Mouse (Mus musculus): ENCODE measurements around the gene Gm37240.

The Gm37240 gene

DNA sequence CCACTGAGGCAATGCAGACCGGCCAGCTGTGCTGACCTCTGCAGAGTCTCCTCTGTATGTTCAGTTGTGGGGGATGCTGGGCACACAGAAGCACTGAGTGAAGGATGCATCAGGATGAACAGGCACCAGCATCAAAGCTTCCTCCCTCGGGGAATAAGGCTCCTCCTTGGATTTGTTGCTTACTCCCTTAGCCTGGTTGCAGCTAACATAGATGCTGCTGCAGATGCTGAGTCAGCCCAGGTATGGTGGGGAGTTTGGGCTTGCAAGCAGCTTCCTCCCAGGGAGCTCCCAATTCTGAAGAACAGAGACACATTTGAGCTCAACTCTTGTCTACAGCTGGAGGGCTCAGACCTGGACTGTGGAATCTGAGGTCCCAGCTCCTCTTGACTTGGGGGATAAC is 863.1 kb downstream of the Gm37240 start:
- in situ Hi-C loops (cut with MboI; ENCODE audit: unreplicated experiment in 2 of 2) = no loop called here

DNA sequence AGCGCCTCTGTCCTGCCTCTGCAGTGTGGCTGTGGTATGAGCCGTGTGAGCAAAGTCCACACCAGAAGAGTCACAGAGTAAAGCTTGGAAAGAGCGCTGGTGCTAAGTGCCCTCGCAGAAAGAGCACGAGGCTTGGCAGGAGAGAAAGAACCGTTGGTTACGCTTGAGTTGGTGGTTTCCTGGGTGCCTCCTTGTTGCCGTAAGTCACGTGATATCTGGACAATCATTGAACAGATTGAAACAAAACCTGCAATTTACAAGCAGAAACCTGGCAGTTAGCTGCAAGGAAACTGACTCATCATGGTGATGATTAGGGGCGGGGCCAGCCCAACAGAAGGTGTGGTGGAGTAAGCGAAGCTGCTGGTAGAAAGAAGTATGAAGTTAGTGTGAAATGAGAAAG is 864.5 kb downstream of the Gm37240 start:
- in situ Hi-C loops (cut with MboI; ENCODE audit: unreplicated experiment in 2 of 2) = no loop called here

DNA sequence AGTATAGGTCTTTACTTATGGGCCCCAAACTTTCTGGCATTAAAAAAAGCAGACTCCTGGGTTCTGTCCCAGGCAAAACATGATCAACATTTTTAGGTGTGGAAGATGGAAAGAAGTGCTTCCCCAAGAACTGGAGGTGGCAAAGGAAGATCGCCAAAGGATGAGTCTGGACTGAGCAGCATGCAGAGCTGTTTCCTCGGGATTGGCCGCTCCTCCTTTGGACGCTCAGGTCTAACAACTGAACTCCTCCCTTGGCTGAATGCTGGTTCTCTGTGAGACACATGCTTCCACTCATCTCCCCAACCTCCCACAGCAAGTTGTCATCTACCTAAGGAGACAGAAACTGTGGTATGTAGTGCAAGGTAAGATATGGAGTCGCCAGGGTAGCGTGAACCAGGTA is 865.5 kb downstream of the Gm37240 start:
- in situ Hi-C loops (cut with MboI; ENCODE audit: unreplicated experiment in 2 of 2) = no loop called here

DNA sequence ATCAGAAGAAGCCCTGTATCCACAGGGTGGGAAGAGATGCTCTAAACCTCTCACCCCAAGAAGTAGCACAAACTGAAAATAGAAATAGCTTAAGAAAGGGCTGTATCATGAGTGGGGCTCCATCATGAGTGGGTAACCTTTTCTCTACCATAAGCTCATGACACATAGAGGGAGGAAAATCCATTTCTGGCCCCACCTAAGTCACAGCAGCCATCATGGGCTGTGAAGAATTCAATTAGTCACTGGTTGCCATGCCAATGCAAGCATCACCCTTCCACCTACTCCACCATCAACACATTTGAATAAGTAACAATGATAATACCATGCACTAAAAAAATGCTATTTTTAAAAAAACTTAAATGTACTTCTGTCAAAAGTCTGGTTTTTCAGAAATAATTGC is 867.2 kb downstream of the Gm37240 start:
- in situ Hi-C loops (cut with MboI; ENCODE audit: unreplicated experiment in 2 of 2) = no loop called here

DNA sequence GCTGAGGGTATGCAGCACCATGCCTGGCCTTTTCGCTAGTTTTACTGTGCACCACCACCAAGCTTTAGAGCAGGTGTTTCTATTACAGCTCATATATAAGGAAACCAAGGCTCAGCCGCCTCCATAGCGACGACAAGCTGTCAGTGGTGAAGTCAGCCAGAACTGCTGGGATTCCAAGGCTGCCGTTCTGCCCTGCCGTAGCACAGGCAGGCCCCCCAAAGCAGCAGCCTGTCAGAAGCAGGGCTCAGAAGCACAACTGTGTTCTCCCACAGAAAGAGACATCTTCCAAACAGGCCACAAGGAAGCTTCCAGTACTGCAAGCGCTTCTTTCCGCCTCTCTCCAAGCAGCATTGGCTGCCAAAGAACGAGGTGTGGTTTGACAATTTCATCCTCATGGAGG is 871.7 kb downstream of the Gm37240 start:
- in situ Hi-C loops (cut with MboI; ENCODE audit: unreplicated experiment in 2 of 2) = no loop called here

DNA sequence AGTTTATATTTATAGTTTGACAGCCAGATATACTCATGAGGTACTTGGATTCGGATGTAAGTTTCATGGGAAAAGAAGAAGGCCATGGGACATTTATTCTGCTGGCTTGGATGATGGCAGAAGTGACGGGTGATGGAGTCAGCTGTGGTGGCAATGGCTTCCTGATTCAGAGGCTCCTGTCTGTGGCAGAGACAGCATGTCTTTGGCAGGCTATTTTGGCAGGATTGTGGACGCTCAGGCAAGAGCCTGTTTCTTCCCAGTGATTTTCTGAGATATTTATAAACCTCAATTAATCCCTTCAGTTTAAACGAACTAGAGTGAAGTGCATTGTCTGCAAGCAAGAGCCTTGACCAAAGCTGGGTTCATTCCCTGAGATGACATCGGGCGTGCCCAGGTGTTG is 874.4 kb downstream of the Gm37240 start:
- in situ Hi-C loops (cut with MboI; ENCODE audit: unreplicated experiment in 2 of 2) = no loop called here

DNA sequence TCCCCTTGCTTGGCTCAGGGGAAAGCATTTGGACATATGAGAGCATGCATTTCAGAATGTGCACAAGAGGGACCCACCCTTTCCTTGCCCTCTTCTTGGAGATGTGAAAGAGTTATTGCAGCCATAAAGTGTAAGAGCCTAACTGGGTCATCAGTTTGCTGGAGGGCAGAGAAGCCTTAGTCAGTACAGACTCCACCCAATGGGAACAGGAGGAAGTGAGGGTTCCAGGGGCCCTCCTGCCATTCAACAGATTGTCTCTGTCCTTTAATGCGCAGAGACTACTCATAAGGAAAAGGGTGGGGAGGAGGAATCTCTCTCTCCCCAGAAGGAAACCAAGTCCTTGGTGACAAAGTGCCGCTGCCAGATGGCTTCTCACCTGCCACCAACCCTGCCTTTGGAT is 882.1 kb downstream of the Gm37240 start:
- in situ Hi-C loops (cut with MboI; ENCODE audit: unreplicated experiment in 2 of 2) = no loop called here

DNA sequence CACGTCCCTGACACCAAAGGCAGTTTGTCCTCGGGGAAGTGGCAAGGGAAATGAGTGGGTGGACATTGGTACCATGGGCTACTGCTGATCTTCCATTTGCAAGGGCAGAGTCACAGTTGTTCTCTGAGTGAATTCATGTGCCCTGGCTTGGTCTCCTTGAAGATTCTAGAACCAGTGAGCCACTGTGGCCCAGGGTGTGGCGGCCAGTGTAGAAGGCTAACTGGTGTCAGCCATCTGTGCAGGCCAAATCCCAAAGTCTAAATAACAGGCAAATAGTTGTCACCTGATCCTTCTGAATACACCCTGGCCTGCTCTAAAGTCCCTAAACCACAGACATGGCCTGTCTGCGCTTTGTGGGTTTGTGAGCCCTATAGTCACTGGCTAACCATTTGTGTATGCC is 898.4 kb downstream of the Gm37240 start:
- in situ Hi-C loops (cut with MboI; ENCODE audit: unreplicated experiment in 2 of 2) = no loop called here

DNA sequence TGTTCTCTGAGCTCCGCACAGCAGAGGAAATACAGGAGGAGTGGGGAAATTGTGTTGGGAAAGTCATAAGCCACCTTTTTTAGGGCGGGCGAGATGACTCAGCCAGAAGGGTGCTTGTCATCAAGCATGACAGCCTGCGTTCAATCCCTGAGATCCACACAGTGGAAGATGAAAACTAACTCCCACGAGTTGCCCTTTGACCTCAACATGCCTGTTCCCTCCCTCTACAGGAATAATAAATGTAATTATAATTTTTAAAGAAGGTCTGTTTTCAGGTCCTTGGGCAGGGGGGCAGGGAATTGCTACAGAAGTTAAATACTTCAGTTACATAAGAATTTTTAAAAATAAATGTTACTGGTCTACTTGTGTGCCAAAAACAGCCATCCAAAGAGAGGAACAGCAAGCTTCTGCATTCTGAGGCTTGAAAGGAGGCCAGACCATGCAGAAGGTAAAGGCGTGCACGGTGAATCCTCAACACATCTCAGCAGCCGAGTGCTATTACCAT is 902.1 kb downstream of the Gm37240 start:
- in situ Hi-C loops (cut with MboI; ENCODE audit: unreplicated experiment in 2 of 2) = no loop called here

DNA sequence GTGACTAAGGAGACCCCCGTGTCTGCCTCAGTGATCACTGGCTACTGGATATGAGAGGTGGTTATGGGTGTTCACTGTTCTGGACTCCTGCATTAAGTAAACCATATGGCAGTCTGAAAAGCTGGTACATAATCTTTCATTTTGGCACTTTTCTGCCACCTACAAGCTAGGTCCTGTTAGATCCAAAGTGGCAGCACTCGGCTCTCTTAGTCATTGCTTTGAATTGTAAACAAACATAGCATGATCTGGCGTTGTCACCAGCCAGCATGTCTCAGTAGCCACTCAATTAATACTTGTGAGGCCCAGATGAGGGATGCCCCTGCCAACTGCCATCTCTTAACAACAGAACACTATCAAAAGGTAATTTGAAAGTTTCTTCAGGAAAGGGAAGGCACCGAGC is 904.6 kb downstream of the Gm37240 start:
- in situ Hi-C loops (cut with MboI; ENCODE audit: unreplicated experiment in 2 of 2) = no loop called here

DNA sequence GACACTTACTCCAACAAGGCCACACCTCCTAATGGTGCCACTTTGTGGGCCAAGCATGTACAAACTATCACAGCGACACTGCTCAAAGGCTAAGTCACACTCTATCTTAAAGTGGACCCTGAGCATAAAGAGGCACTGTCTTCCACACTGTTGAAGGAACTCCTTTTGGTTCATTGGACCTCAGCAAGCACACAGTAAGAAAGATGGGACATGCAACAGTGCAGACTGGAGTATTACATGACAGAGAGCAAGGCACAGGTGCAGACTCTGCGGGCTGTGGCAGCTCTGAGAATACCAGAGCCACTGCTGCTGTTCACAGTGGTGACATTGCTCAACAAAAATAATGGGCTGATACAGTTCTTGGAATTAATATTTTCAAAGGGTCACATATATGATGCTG is 907.2 kb downstream of the Gm37240 start:
- in situ Hi-C loops (cut with MboI; ENCODE audit: unreplicated experiment in 2 of 2) = no loop called here

DNA sequence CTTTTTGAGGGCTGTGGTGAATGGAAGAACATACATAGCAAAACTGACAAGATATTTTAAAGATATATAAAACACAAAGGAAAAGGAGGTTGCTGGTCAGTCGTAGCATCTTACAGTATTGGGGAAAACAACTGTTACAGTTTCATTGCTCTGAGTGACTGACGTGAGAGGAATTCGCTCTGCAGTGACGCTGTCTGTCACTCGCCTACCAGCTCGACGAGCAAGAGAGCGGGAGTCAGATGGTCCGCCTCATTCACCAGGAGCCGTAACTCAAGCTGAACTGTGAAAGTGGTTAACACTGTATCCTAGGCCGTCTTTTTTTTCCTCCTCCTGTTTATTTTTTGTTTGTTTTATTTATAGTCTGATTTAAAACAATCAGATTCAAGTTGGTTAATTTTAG is 908.6 kb downstream of the Gm37240 start:
- in situ Hi-C loops (cut with MboI; ENCODE audit: unreplicated experiment in 2 of 2) = no loop called here

DNA sequence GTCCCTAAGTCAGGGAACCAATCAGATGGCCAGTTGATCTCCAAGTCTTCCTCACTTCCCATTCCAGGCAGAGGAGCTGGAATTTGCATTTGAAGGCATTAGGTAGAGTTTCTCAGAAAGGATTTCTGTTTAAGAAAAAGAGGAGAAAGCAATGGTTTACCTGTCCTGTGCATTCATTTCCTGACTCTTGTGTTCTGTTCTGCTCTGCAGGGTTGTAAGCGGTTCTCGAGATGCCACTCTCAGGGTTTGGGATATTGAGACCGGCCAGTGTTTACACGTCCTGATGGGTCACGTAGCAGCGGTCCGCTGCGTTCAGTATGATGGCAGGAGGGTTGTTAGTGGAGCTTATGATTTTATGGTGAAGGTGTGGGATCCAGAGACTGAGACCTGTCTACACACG is 913.1 kb downstream of the Gm37240 start:
- in situ Hi-C loops (cut with MboI; ENCODE audit: unreplicated experiment in 2 of 2) = no loop called here

DNA sequence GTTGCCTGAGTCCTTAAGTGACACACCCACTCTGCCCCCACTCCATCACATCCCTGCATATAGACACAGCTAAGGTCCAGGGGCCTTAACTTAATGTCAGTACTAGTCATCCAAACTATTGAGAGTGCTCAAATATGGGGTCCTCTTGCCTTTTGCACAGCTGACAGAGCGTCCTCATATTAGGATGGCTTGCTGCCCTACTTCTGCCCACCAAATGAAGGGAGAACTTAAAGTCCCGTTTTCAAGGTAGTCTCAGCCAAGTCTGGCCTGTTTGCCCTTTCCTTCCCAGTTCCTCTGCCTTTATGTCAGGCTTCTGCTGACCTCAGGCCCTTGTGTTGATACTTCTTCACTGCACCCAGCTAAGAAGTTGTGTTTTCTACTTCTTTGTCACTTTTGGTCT is 914.4 kb downstream of the Gm37240 start:
- in situ Hi-C loops (cut with MboI; ENCODE audit: unreplicated experiment in 2 of 2) = no loop called here

DNA sequence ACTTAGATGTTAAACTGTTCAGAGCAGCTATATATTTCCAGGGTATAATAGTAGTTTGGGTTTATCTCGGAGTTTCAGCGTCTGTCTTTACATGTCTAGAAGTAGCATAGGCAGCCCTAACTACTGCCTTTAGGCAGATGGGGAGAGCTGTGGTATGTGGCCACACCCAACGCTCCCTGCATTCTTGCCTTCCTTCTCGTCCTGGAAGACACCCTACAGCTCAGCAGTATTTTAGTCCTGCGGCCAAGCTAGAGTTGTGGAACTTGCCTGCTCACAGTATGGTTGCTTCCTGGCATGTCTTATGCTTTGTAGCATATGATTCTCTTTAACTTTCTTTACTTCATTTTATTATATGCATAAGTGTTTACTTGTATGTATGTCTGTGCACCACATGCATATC is 915.8 kb downstream of the Gm37240 start:
- in situ Hi-C loops (cut with MboI; ENCODE audit: unreplicated experiment in 2 of 2) = no loop called here

DNA sequence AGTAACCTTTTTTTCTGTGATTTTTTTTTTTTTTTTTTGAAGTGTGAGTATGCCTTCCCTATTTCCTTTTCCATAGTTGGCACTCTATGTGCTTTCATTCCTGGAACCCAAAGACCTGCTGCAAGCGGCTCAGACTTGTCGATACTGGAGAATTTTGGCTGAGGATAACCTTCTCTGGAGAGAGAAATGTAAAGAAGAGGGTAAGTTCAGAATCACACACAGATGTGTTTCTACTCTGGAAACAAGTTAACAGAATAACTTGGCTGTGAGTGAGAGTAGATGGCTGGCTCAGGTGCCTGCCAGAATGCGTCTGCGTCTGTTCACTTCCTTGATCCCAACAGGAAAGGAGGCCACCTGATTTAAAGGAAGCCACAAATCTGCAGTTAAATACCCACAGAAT is 920.0 kb downstream of the Gm37240 start:
- in situ Hi-C loops (cut with MboI; ENCODE audit: unreplicated experiment in 2 of 2) = no loop called here

DNA sequence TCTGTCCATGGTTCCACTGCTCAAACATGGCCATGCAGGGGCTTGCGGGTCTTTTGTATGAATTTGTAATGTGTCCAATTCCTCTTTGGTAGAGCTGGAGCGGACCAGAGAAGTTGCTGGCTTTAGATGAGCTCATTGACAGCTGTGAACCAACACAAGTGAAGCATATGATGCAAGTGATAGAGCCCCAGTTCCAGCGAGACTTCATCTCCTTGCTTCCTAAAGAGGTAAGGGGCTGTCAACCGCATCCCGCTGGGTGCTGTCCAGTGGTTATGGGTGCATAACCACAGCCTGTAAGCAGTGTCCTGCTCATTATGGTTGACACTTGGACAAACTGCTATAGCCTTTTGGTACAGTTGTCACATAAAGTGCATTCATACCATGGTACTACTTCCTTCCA is 922.2 kb downstream of the Gm37240 start:
- in situ Hi-C loops (cut with MboI; ENCODE audit: unreplicated experiment in 2 of 2) = no loop called here

DNA sequence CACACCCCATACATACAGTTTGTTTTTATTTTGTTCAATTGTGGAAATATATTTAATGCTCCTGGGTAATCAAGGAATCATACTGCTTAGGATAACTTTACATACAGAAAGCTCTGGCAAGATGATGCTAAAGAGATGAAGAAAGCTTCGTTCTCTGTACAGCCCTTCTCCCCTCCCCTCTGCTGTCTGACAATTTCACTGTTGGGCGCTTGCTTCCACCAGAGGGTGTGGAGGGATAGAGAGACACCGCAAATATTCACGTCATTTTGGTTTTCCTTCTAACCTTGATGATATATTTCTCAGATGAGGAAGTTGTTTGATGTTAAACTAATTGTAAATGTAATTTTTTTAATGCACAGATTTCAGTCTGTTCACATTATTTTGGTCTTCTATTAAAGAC is 931.5 kb downstream of the Gm37240 start:
- in situ Hi-C loops (cut with MboI; ENCODE audit: unreplicated experiment in 2 of 2) = no loop called here

DNA sequence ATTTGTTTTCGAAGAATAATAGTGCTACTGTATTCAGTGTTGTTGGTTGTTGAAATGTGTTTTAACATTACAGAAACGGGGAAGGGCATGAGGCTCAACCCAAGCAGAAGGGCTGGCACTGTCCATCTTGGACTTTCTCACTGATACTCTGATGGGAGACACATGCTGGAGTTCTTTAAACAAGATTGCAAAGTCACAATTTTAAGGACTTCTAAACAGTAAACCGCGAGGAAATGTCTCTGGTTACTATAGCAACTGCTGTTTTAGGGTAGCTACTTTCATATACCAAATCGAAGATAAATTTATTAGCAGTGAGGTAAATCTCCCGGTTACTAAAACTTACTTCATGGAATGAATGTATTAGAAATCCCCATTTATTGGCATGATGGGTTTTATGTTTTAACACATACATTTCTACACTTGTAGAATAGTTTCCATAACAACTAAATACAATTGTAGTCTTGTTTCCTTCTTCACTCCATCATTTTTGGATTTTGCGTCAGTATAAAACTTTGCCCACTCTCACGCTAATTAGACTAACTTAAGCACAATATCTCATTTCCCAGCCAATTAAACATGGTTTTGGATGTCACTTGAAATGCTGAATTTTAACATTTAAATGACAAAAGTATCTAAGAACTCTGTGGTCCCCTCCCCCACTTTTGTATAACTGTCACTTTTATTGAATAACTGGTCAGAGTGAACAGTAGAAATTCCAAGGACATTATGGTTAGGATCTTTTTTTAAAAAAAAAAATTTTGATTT is 932.1 kb downstream of the Gm37240 start:
- in situ Hi-C loops (cut with MboI; ENCODE audit: unreplicated experiment in 2 of 2) = no loop called here

DNA sequence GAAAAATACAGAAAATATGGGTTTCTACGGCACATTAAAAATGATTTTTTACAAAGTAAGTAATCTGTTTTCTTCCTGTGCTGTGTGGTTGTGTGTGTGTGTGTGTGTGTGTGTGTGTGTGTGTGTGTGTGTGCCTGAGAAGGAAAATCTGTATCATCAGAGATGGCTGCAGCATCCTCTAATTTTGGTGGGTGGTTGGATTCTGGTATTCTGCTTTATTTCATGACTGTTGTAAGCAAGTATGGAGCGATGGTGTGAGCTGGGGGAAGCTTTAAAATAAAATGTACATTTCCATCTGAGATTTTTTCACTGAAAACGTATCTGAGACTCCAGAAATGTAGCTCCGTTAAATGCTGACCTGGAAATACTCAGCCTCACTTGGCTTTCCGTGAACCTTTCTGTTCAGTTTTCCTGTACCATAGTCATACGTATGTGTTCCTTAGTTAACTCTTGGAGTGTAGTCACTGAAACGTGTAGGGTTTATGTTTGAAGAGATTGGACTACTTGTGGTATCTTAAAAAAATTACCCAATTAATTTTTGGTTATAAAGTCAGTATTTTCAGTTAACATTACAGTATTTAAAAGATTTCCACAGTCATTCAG is 934.6 kb downstream of the Gm37240 start:
- in situ Hi-C loops (cut with MboI; ENCODE audit: unreplicated experiment in 2 of 2) = no loop called here

DNA sequence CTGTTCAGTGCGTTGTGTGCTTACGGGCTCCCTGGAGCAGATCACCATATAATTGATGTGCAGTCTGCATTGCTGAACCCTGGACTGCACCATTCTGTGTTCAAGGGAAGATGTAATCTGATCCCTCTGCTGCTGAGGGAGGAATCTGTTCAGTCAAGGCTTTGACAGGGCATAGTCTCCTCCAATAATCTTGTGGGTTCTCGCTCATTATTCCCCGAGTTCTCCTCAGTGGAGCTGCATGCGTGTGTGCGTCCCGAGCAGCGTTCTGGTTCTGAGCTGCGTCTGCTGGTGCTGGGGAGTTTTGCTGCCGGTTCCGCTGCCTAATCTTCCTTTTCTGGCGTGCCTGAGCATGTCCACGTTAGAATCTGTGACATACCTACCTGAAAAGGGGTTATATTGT is 935.2 kb downstream of the Gm37240 start:
- in situ Hi-C loops (cut with MboI; ENCODE audit: unreplicated experiment in 2 of 2) = no loop called here

DNA sequence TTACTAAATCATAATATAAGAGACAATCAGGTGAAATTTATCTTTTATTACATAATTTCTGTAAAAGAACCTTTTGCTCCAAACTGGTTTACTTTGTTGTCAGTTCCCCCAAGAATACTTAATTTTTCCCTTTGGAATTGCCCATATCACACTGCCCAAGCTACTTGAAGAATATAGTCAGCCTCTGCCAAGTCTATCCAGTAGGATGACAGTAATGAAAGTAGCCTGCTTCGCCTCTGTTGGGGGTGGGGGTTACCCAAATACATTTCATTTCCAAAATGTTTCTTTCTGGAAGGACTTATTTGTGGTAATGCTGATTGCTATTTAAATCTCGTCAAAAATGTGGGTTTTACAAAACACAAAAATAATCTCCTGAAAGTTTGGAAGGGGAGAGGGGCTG is 935.6 kb downstream of the Gm37240 start:
- in situ Hi-C loops (cut with MboI; ENCODE audit: unreplicated experiment in 2 of 2) = no loop called here
